Mouse (Mus musculus) effector memory CD4-positive, alpha-beta T cell, adult 7 months (primary cell): Measurements from ENCODE around the gene Mpp4. TPM values are rescaled to one million over a fixed set of nuclear protein-coding genes. Genes with fewer than 3 reads are reported as not detected.

Experiments used
- polyA plus RNA-seq: library from polyadenylated mRNA; unstranded; fragments of 100-300 nt; shearing (Covaris generic); gene quantifications from one replicate; pipeline ENCODE4 v1.2.1, GENCODE M21; 2017

Gene Mpp4
- polyA plus RNA-seq: not detected

DNA sequence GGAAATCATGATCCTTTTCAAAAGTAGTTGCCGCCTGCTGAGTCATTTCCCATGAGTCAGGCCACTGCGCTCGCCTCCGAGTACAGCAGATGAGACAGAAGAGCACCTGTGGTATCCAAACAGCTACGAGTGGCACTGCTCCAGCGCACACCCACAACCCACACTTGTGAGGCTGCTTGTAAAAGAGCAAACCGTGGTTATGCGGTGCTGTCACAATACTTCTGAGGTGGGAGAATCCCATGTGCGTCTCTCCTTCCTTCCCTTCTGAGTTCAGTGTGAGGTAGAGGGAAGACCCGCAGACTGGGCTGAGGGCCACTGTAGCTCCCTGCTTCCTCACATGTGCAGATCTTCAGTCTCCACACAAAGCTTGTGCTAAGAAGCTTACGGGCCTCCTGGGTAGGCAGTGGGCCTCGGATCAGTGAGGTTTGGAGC, at the start of gene Mpp4:
TSS of gene Mpp4 (minus strand) at position 360 of the 432 bp plus-strand sequence.

DNA sequence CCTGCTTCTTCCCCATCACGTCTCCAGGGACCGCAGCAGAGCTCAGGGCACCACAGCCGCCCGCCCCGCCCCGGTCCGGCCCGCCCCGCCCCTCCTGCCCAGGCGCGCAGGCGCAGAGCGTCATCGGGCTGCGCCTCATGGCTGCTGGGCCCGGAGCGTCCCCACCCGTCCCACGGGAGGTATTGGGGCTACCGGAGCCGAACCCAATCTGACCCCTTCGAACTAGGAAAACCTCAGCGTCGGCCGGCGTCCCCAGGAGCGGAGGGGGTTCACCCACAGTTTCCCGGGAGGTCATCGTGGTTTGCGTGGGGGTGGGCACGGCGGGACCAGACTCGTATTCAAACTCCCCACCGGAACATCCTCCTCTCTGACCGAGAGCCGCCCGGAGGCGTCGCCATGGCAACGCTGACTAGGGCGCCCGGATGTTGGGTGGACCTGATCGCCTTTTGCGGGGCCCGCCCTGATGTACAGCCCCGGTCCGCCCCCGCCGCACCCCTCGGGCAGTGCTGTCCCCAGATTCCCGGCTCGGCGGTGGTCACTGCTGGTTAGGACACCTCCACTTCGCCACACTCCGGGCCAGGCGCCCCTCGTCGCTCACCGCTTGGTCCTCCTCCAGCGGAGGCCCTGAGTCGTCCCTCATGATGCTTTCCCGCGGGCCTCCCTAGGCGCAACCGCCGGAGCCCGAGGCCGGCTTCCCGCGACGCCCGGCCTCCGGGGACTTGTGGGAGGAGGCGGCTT, 43.3 kb downstream of the Mpp4 start, which contains the start of gene Tmem237:
TSS of gene Tmem237 (minus strand) at position 689 of the 738 bp plus-strand sequence.

DNA sequence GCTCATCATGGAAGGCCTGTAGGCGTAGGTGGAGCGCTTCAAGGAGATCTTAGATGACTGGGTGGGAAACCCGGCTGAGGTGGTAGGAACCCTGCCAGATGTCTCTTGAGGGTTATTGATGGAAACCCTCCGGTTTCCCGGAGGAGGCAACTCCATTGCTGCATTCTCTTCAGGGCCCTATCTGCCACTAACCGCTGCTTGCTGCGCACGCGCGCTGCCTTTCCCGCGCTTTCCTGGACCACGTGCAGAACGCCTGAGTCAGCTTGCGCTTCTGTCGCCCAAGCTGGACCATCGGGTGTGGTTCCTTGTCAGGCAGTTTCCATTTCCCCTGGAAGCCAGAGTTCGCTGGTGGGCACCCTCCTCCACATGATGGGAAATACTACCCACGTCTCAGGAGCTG, 68.5 kb downstream of the Mpp4 start, which contains the start of gene C2cd6:
TSS of gene C2cd6 (minus strand) at position 196 of the 400 bp plus-strand sequence.

Other genes starting within 250 kb of the Mpp4 start
- gene Trak2, start 190.0 kb downstream of the Mpp4 start, polyA plus RNA-seq: 40.2 TPM
- gene Stradb, start 189.9 kb downstream of the Mpp4 start, polyA plus RNA-seq: 11.5 TPM
- 0.17 TPM for gene C2cd6, start 68.5 kb downstream of the Mpp4 start, polyA plus RNA-seq
- gene Tmem237, start 43.0 kb downstream of the Mpp4 start, polyA plus RNA-seq: 8.7 TPM
- 14.6 TPM for gene Als2, start 73.8 kb upstream of the Mpp4 start, polyA plus RNA-seq
- not detected for gene Cdk15, start 93.5 kb upstream of the Mpp4 start, polyA plus RNA-seq